Mouse (Mus musculus) heart, embryonic 12.5 days (tissue): ENCODE data around the gene Rnf113a2. TPM values are rescaled to one million over a fixed set of nuclear protein-coding genes. Genes with fewer than 3 reads are reported as not detected.

ENCODE experiments used
- ATAC-seq: fragments of 200-750 bp; cut with Nextera tagmentation; 2 replicates; pipeline ENCODE4 v1.8.0; 2017; ENCODE audit warnings: moderate TSS enrichment, moderate library complexity; ENCODE audit not compliant: insufficient number of reproducible peaks, low FRiP score
- H3K27ac ChIP-seq: fragments of 300-500 bp; sonication (generic); 2 replicates; pipeline ENCODE4 v1.5.1; 2016; ENCODE audit warnings: mild to moderate bottlenecking, moderate library complexity; ENCODE audit not compliant: poor library complexity, severe bottlenecking
- H3K27me3 ChIP-seq: fragments of 300-500 bp; sonication (generic); replicated peaks from 2 replicates; pipeline ENCODE4 v1.6.1; 2016; ENCODE audit warnings: mild to moderate bottlenecking, moderate library complexity
- H3K36me3 ChIP-seq: fragments of 300-500 bp; sonication (generic); 2 replicates; pipeline ENCODE4 v1.6.1; 2016; ENCODE audit warnings: mild to moderate bottlenecking, moderate library complexity
- H3K4me1 ChIP-seq: fragments of 300-500 bp; sonication (generic); replicated peaks from 2 replicates; pipeline ENCODE4 v1.6.1; 2016; ENCODE audit warnings: mild to moderate bottlenecking
- H3K4me2 ChIP-seq: fragments of 300-500 bp; sonication (generic); 2 replicates; pipeline ENCODE4 v1.6.1; 2016; ENCODE audit warnings: mild to moderate bottlenecking, moderate library complexity
- H3K4me3 ChIP-seq: fragments of 300-500 bp; sonication (generic); 2 replicates; pipeline ENCODE4 v1.5.1; 2016; ENCODE audit warnings: mild to moderate bottlenecking
- H3K9ac ChIP-seq: fragments of 300-500 bp; sonication (generic); 2 replicates; pipeline ENCODE4 v1.6.1; 2016; ENCODE audit warnings: mild to moderate bottlenecking, moderate library complexity
- H3K9me3 ChIP-seq: fragments of 300-500 bp; sonication (generic); replicated peaks from 2 replicates; pipeline ENCODE4 v1.6.1; 2016; ENCODE audit warnings: mild to moderate bottlenecking, moderate library complexity
- WGBS: fragments of 180-500 bp; shearing (Covaris S2); methylation state at CpG from one replicate; pipeline ENCODE4 v1.1.7; 2016; 5-methylcytosine and 5-hydroxymethylcytosine counted together
- polyA plus RNA-seq: library from polyadenylated mRNA; unstranded; fragments of >200 nt; fragmentation: Nextera tagmentation; extraction: Ambion mirVana; gene quantifications from 2 replicates; pipeline ENCODE4 v1.2.1, GENCODE M21; 2016

The Rnf113a2 gene
- polyA plus RNA-seq, 1 experiment from 2014 or later = 21.3 TPM

- Histone ChIP-seq H3K27me3 (no peaks in the 10 kb centered on the region), H3K4me3 (peak within 1 kb of the TSS; percentile 78), H3K36me3 (no peaks in the 10 kb centered on the region), H3K9ac (peak within 1 kb of the TSS; percentile 87), H3K4me2 (peak within 1 kb of the TSS; percentile 93), H3K9me3 (no peaks in the 10 kb centered on the region), H3K27ac (peak within 1 kb of the TSS; percentile 82), H3K4me1 (peaks cover 8% of the 10 kb centered on the region)
- ATAC-seq = peak; percentile 94
- WGBS = 2% methylated on average over 53 of the region's 63 CpGs
These were observed 8.0 kb upstream of the Rnf113a2 start, which contains the start of the genes Entpd5 and Bbof1 for GRCm38 (mm10) chr12:84408819-84409507. TSS of gene Entpd5 (minus strand) at chr12:84409029. TSS of gene Bbof1 (plus strand) at chr12:84409071.

GRCm38 (mm10) chr12:84417605-84417922, 568 bp downstream of the Rnf113a2 start:
- Histone ChIP-seq H3K4me3 (peak overlapping the region; percentile 63), H3K9me3 (peaks cover 6% of the 10 kb centered on the region; the same call in 1 of the 2 replicates), H3K4me1 (peaks cover 5% of the 10 kb centered on the region), H3K9ac (peak overlapping the region; percentile 70), H3K4me2 (peak overlapping the region; percentile 82), H3K27me3 (no peaks in the 10 kb centered on the region), H3K27ac (peak overlapping the region; percentile 51), H3K36me3 (no peaks in the 10 kb centered on the region)
- WGBS = 31% methylated on average over 18 of the region's 18 CpGs
- ATAC-seq = no peak

GRCm38 (mm10) chr12:84423990-84424389, 7.0 kb downstream of the Rnf113a2 start:
- H3K9me3 ChIP-seq = no peaks in the 10 kb centered on the region
- no peaks in the 10 kb centered on the region for H3K27me3 ChIP-seq
- WGBS = 63% methylated on average over 3 of the region's 3 CpGs
- H3K36me3 ChIP-seq = no peaks in the 10 kb centered on the region
- H3K27ac ChIP-seq = no peak overlapping the region
- no peak overlapping the region for H3K9ac ChIP-seq
- H3K4me2 ChIP-seq = no peak overlapping the region
- ATAC-seq = no peak
- no peaks in the 10 kb centered on the region for H3K4me1 ChIP-seq
- H3K4me3 ChIP-seq = no peak overlapping the region

- no peak overlapping the region for H3K27ac ChIP-seq
- no peaks in the 10 kb centered on the region for H3K4me1 ChIP-seq
- WGBS = 87% methylated on average over 2 of the region's 2 CpGs
- H3K9me3 ChIP-seq = no peaks in the 10 kb centered on the region
- H3K36me3 ChIP-seq = peaks cover 22% of the 10 kb centered on the region
- ATAC-seq = no peak
- no peak overlapping the region for H3K4me2 ChIP-seq
- no peaks in the 10 kb centered on the region for H3K27me3 ChIP-seq
- H3K4me3 ChIP-seq = no peak overlapping the region
- no peak overlapping the region for H3K9ac ChIP-seq
These were observed 12.8 kb downstream of the Rnf113a2 start for GRCm38 (mm10) chr12:84429825-84430224.

- no peak overlapping the region for H3K9ac ChIP-seq
- 49% methylated on average over 2 of the region's 2 CpGs for WGBS
These were observed 21.7 kb downstream of the Rnf113a2 start for GRCm38 (mm10) chr12:84438697-84439096.

GRCm38 (mm10) chr12:84442526-84442925, 25.5 kb downstream of the Rnf113a2 start:
- Histone ChIP-seq H3K9me3 (no peaks in the 10 kb centered on the region), H3K4me1 (no peaks in the 10 kb centered on the region), H3K36me3 (peaks cover 8% of the 10 kb centered on the region; the same call in 1 of the 2 replicates), H3K4me2 (no peak overlapping the region), H3K9ac (no peak overlapping the region), H3K27me3 (no peaks in the 10 kb centered on the region), H3K4me3 (no peak overlapping the region), H3K27ac (no peak overlapping the region)
- no peak for ATAC-seq
- 69% methylated on average over 4 of the region's 4 CpGs for WGBS

More at GRCm38 (mm10) chr12:84438697-84439096, 21.7 kb downstream of the Rnf113a2 start:
- Histone ChIP-seq H3K4me3 (no peak overlapping the region), H3K4me1 (no peaks in the 10 kb centered on the region), H3K36me3 (peaks cover 17% of the 10 kb centered on the region), H3K9me3 (no peaks in the 10 kb centered on the region), H3K4me2 (no peak overlapping the region), H3K27ac (no peak overlapping the region), H3K27me3 (no peaks in the 10 kb centered on the region)
- ATAC-seq = no peak

GRCm38 (mm10) chr12:84447386-84447785, 30.4 kb downstream of the Rnf113a2 start:
- Histone ChIP-seq H3K27me3 (no peaks in the 10 kb centered on the region), H3K9me3 (no peaks in the 10 kb centered on the region), H3K4me1 (peaks cover 14% of the 10 kb centered on the region), H3K4me3 (no peak overlapping the region), H3K9ac (no peak overlapping the region), H3K36me3 (no peaks in the 10 kb centered on the region), H3K4me2 (no peak overlapping the region), H3K27ac (no peak overlapping the region)
- ATAC-seq = no peak
- WGBS = 71% methylated on average over 1 of the region's 1 CpGs

- H3K9me3 ChIP-seq = no peaks in the 10 kb centered on the region
- 78% methylated on average over 6 of the region's 6 CpGs for WGBS
- no peak overlapping the region for H3K27ac ChIP-seq
- H3K4me3 ChIP-seq = no peak overlapping the region
- no peak overlapping the region for H3K4me2 ChIP-seq
- no peak for ATAC-seq
- no peaks in the 10 kb centered on the region for H3K36me3 ChIP-seq
- no peaks in the 10 kb centered on the region for H3K27me3 ChIP-seq
- H3K9ac ChIP-seq = no peak overlapping the region
- H3K4me1 ChIP-seq = peaks cover 21% of the 10 kb centered on the region
These were observed 31.2 kb downstream of the Rnf113a2 start for GRCm38 (mm10) chr12:84448181-84448580.

GRCm38 (mm10) chr12:84449887-84450286, 32.9 kb downstream of the Rnf113a2 start:
- peak overlapping the region; percentile 77 for H3K9ac ChIP-seq
- no peaks in the 10 kb centered on the region for H3K9me3 ChIP-seq
- H3K36me3 ChIP-seq = no peaks in the 10 kb centered on the region
- H3K27ac ChIP-seq = peak overlapping the region; percentile 82; the same call in 1 of the 2 replicates
- ATAC-seq = no peak
- H3K4me3 ChIP-seq = peak overlapping the region; percentile 67
- 42% methylated on average over 10 of the region's 10 CpGs for WGBS
- peaks cover 28% of the 10 kb centered on the region for H3K4me1 ChIP-seq
- peak overlapping the region; percentile 93 for H3K4me2 ChIP-seq
- H3K27me3 ChIP-seq = no peaks in the 10 kb centered on the region

GRCm38 (mm10) chr12:84450351-84450717, 33.3 kb downstream of the Rnf113a2 start:
- 1% methylated on average over 6 of the region's 6 CpGs for WGBS
- Histone ChIP-seq H3K36me3 (no peaks in the 10 kb centered on the region), H3K4me3 (peak overlapping the region; percentile 67), H3K27ac (peak overlapping the region; percentile 82), H3K9ac (peak overlapping the region; percentile 77), H3K27me3 (no peaks in the 10 kb centered on the region), H3K4me2 (peak overlapping the region; percentile 93), H3K9me3 (no peaks in the 10 kb centered on the region), H3K4me1 (peaks cover 32% of the 10 kb centered on the region)
- ATAC-seq = no peak

- Histone ChIP-seq H3K9me3 (no peaks in the 10 kb centered on the region), H3K4me1 (peaks cover 32% of the 10 kb centered on the region)
- ATAC-seq = peak; percentile 98
These were observed 34.0 kb downstream of the Rnf113a2 start, which contains the start of the genes Aldh6a1 and Lin52 for GRCm38 (mm10) chr12:84450718-84451646. TSS of gene Aldh6a1 (minus strand) at chr12:84451004. TSS of gene Lin52 (plus strand) at chr12:84451422.

More at GRCm38 (mm10) chr12:84450718-84451646, 34.0 kb downstream of the Rnf113a2 start, which contains the start of the genes Aldh6a1 and Lin52:
- Histone ChIP-seq H3K9ac (peak within 1 kb of the TSS; percentile 84), H3K27ac (peak within 1 kb of the TSS; percentile 82), H3K36me3 (no peaks in the 10 kb centered on the region), H3K27me3 (no peaks in the 10 kb centered on the region), H3K4me3 (peak within 1 kb of the TSS; percentile 67), H3K4me2 (peak within 1 kb of the TSS; percentile 100)
- WGBS = 0% methylated on average over 49 of the region's 49 CpGs
